Mouse (Mus musculus) heart, adult 2 months (tissue): ENCODE results near the gene Chsy1. TPM values are rescaled to one million over a fixed set of nuclear protein-coding genes. Genes with fewer than 3 reads are reported as not detected.

Experiments used
- DNase-seq, 2 experiments: peaks; one replicate each; pipeline ENCODE4 v3.0.0; 2021
- H3K27ac ChIP-seq: fragments of 200-600 bp; 2 replicates; pipeline ENCODE4 v1.8.1; 2022
- H3K27me3 ChIP-seq: fragments of 200-500 bp; 2 replicates; pipeline ENCODE4 v1.6.1; 2012; ENCODE audit warnings: mild to moderate bottlenecking, low read length, inconsistent platforms, mixed read lengths; ENCODE audit not compliant: control insufficient read depth, insufficient read depth
- H3K36me3 ChIP-seq: fragments of 200-500 bp; 2 replicates; pipeline ENCODE4 v1.6.1; 2012; ENCODE audit warnings: low read length, inconsistent platforms; ENCODE audit not compliant: control insufficient read depth, insufficient read depth
- H3K4me1 ChIP-seq: fragments of 200-500 bp; 2 replicates; pipeline ENCODE4 v1.6.1; 2011; ENCODE audit warnings: low read length; ENCODE audit not compliant: control insufficient read depth, insufficient read depth
- H3K4me3 ChIP-seq: fragments of 200-600 bp; 2 replicates; pipeline ENCODE4 v1.8.1; 2022
- H3K79me2 ChIP-seq: fragments of 200-500 bp; replicated peaks from 2 replicates; pipeline ENCODE4 v1.6.1; 2012; ENCODE audit warnings: mild to moderate bottlenecking, inconsistent platforms, low read length, moderate library complexity, mixed read lengths; ENCODE audit not compliant: control insufficient read depth, insufficient read depth
- H3K9ac ChIP-seq: fragments of 200-500 bp; 2 replicates; pipeline ENCODE4 v1.6.1; 2012; ENCODE audit warnings: low read depth, mild to moderate bottlenecking, control low read depth, inconsistent platforms, low read length, mixed read lengths
- CTCF ChIP-seq: fragments of 200-600 bp; IDR thresholded peaks from 2 replicates; pipeline ENCODE4 v1.8.1; 2022; ENCODE audit warnings: antibody characterized with exemption, mild to moderate bottlenecking, moderate library complexity
- EP300 ChIP-seq: fragments of 200-500 bp; IDR thresholded peaks from 2 replicates; pipeline ENCODE4 v1.6.1; 2011; ENCODE audit warnings: low read depth, low read length, control low read depth; ENCODE audit not compliant: insufficient read depth
- POLR2A ChIP-seq: fragments of 200-500 bp; IDR thresholded peaks from 2 replicates; pipeline ENCODE4 v1.6.1; 2011; ENCODE audit warnings: mild to moderate bottlenecking, low read depth, low read length, control low read depth; ENCODE audit not compliant: insufficient read depth
- WGBS: fragments of 180-500 bp; shearing (Covaris S2); methylation state at CpG from one replicate; pipeline ENCODE4 v1.1.7; 2018; 5-methylcytosine and 5-hydroxymethylcytosine counted together
- intact Hi-C: fragments of 180-260 bp; cut with DNase I; formaldehyde crosslinking; loops from one replicate; pipeline ENCODE4 v1.15.1; 2025
- polyA plus RNA-seq: library from polyadenylated mRNA; depleted of rRNA; stranded (reverse); fragments of >200 nt; gene quantifications from 2 replicates; pipeline ENCODE4 v1.2.3, GENCODE M21; 2012
- total RNA-seq, 2 experiments: library from RNA; stranded (reverse); gene quantifications; 2 replicates each; pipeline ENCODE4 v1.2.3; 2021

The Chsy1 gene
- total and polyA plus RNA-seq, 3 experiments = 4.8 to 13.4 (median 12.3) TPM

GRCm38 (mm10) chr7:66080231-66080613, 29.1 kb upstream of the Chsy1 start:
- TF ChIP-seq POLR2A (no peak), EP300 (no peak), CTCF (peak; percentile 38)
- intact Hi-C loops = no loop called here
- H3K4me1 ChIP-seq = peaks cover 6% of the 10 kb centered on the region
- no peak for DNase-seq
- H3K9ac ChIP-seq = no peak overlapping the region
- H3K36me3 ChIP-seq = peaks cover 5% of the 10 kb centered on the region
- no peaks in the 10 kb centered on the region for H3K27me3 ChIP-seq
- WGBS = 46% methylated on average over 5 of the region's 5 CpGs
- H3K4me3 ChIP-seq = peak overlapping the region; percentile 66
- no peaks in the 10 kb centered on the region for H3K79me2 ChIP-seq
- H3K27ac ChIP-seq = peak overlapping the region; percentile 85; the same call in 1 of the 2 replicates

- intact Hi-C loops = no loop called here
- WGBS = 92% methylated on average over 6 of the region's 6 CpGs
- H3K9ac ChIP-seq = no peak overlapping the region
These were observed 25.6 kb upstream of the Chsy1 start for GRCm38 (mm10) chr7:66083757-66084156.

GRCm38 (mm10) chr7:66084546-66084945, 24.8 kb upstream of the Chsy1 start:
- TF ChIP-seq POLR2A (no peak), CTCF (no peak), EP300 (no peak)
- H3K4me1 ChIP-seq = peaks cover 5% of the 10 kb centered on the region
- no peak overlapping the region for H3K4me3 ChIP-seq
- 50% methylated on average over 7 of the region's 7 CpGs for WGBS
- no peaks in the 10 kb centered on the region for H3K27me3 ChIP-seq
- DNase-seq = peak in 1 of 2 experiments; percentile 26
- no peaks in the 10 kb centered on the region for H3K79me2 ChIP-seq
- peaks cover 5% of the 10 kb centered on the region for H3K36me3 ChIP-seq
- intact Hi-C loops = no loop called here
- H3K27ac ChIP-seq = no peak overlapping the region
- no peak overlapping the region for H3K9ac ChIP-seq

More at GRCm38 (mm10) chr7:66083757-66084156, 25.6 kb upstream of the Chsy1 start:
- no peak overlapping the region for H3K27ac ChIP-seq
- no peaks in the 10 kb centered on the region for H3K79me2 ChIP-seq
- peaks cover 5% of the 10 kb centered on the region for H3K4me1 ChIP-seq
- H3K4me3 ChIP-seq = no peak overlapping the region
- DNase-seq = no peak
- TF ChIP-seq POLR2A (no peak), CTCF (no peak), EP300 (no peak)
- H3K27me3 ChIP-seq = no peaks in the 10 kb centered on the region
- peaks cover 5% of the 10 kb centered on the region for H3K36me3 ChIP-seq

GRCm38 (mm10) chr7:66087652-66088051, 21.7 kb upstream of the Chsy1 start:
- WGBS = 88% methylated on average over 4 of the region's 4 CpGs
- H3K4me1 ChIP-seq = peaks cover 2% of the 10 kb centered on the region; the same call in 1 of the 2 replicates
- intact Hi-C loops = no loop called here

GRCm38 (mm10) chr7:66088077-66088476, 21.2 kb upstream of the Chsy1 start:
- Histone ChIP-seq H3K4me1 (peaks cover 2% of the 10 kb centered on the region; the same call in 1 of the 2 replicates), H3K79me2 (no peaks in the 10 kb centered on the region), H3K9ac (no peak overlapping the region), H3K27me3 (no peaks in the 10 kb centered on the region), H3K27ac (no peak overlapping the region), H3K4me3 (no peak overlapping the region), H3K36me3 (peaks cover 5% of the 10 kb centered on the region)
- DNase-seq = no peak
- TF ChIP-seq EP300 = no peak
- no peak for TF ChIP-seq POLR2A
- TF ChIP-seq CTCF = no peak
- intact Hi-C loops = no loop called here
- WGBS = 65% methylated on average over 2 of the region's 2 CpGs

More at GRCm38 (mm10) chr7:66087652-66088051, 21.7 kb upstream of the Chsy1 start:
- Histone ChIP-seq H3K27ac (no peak overlapping the region), H3K4me3 (no peak overlapping the region), H3K9ac (no peak overlapping the region), H3K27me3 (no peaks in the 10 kb centered on the region), H3K79me2 (no peaks in the 10 kb centered on the region), H3K36me3 (peaks cover 5% of the 10 kb centered on the region)
- DNase-seq = no peak
- TF ChIP-seq EP300 (no peak), CTCF (no peak), POLR2A (no peak)

- TF ChIP-seq EP300 (no peak), CTCF (no peak), POLR2A (no peak)
- Histone ChIP-seq H3K27ac (no peak overlapping the region), H3K36me3 (no peaks in the 10 kb centered on the region), H3K79me2 (no peaks in the 10 kb centered on the region), H3K4me1 (no peaks in the 10 kb centered on the region), H3K27me3 (no peaks in the 10 kb centered on the region), H3K4me3 (no peak overlapping the region), H3K9ac (no peak overlapping the region)
- no peak for DNase-seq
- intact Hi-C loops = no loop called here
- WGBS = 91% methylated on average over 11 of the region's 11 CpGs
These were observed 18.6 kb upstream of the Chsy1 start for GRCm38 (mm10) chr7:66090676-66091190.
